Mouse (Mus musculus) forebrain, embryonic 13.5 days (tissue): ENCODE measurements at regions not wholly inside any gene's neighbourhood (a gene's known extent, or its start where the extent isn't known, plus 50 kb on each side); places are given as distances from the start of the nearest gene placed in this dataset.

ENCODE experiments used
- ATAC-seq: fragments of 200-750 bp; cut with Nextera tagmentation; 2 replicates; pipeline ENCODE4 v1.8.0; 2017
- H3K27ac ChIP-seq: fragments of 300-500 bp; sonication (generic); 2 replicates; pipeline ENCODE4 v1.5.1; 2015; ENCODE audit warnings: inconsistent platforms, mild to moderate bottlenecking, moderate library complexity
- H3K27me3 ChIP-seq: fragments of 300-500 bp; sonication (generic); 2 replicates; pipeline ENCODE4 v1.6.1; 2015; ENCODE audit warnings: mild to moderate bottlenecking, inconsistent platforms
- H3K36me3 ChIP-seq: fragments of 300-500 bp; sonication (generic); 2 replicates; pipeline ENCODE4 v1.6.1; 2015; ENCODE audit warnings: mild to moderate bottlenecking, inconsistent platforms; ENCODE audit not compliant: poor library complexity, severe bottlenecking
- H3K4me1 ChIP-seq: fragments of 300-500 bp; sonication (generic); 2 replicates; pipeline ENCODE4 v1.6.1; 2015; ENCODE audit warnings: inconsistent platforms
- H3K4me2 ChIP-seq: fragments of 300-500 bp; sonication (generic); 2 replicates; pipeline ENCODE4 v1.6.1; 2015; ENCODE audit warnings: inconsistent platforms, mild to moderate bottlenecking, moderate library complexity
- H3K4me3 ChIP-seq: fragments of 300-500 bp; sonication (generic); 2 replicates; pipeline ENCODE4 v1.5.1; 2015; ENCODE audit warnings: mild to moderate bottlenecking, inconsistent platforms
- H3K9ac ChIP-seq: fragments of 300-500 bp; sonication (generic); 2 replicates; pipeline ENCODE4 v1.6.1; 2015; ENCODE audit warnings: mild to moderate bottlenecking, inconsistent platforms
- H3K9me3 ChIP-seq: fragments of 300-500 bp; sonication (generic); replicated peaks from 2 replicates; pipeline ENCODE4 v1.6.1; 2016; ENCODE audit warnings: inconsistent platforms
- WGBS: fragments of 180-500 bp; shearing (Covaris S2); methylation state at CpG from one replicate; pipeline ENCODE4 v1.1.7; 2015; 5-methylcytosine and 5-hydroxymethylcytosine counted together

GRCm38 (mm10) chr7:145029622-145030021 is 89.9 kb upstream of the Ccnd1 start:
- Histone ChIP-seq H3K4me1 (peaks cover 8% of the 10 kb centered on the region; the same call in 1 of the 2 replicates), H3K9me3 (no peaks in the 10 kb centered on the region), H3K9ac (no peak overlapping the region), H3K36me3 (no peaks in the 10 kb centered on the region), H3K27ac (no peak overlapping the region), H3K4me2 (no peak overlapping the region), H3K4me3 (no peak overlapping the region), H3K27me3 (peaks cover 20% of the 10 kb centered on the region)
- ATAC-seq, result no peak
- 91% methylated on average over 4 of the region's 4 CpGs for WGBS

DNA sequence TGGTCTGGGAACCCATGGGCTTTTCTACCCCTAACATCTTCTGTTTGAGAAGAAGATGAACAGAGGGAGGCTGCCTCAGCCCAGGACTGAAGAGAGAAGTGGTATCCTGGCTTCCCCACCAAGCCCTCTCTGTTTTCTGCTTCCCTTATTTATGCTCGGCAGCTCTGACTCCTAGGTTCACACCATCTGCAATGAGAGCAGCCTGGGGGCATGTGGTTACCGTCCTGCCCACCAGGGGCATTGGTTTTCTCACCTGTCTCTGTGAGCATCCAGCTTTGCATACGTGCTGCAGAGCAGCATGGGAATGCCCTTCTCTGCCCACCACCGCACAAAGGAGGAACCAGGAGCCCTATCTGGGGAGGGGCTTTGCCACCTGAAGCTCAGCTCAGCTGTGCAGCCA is 89.4 kb upstream of the Ccnd1 start:
- no peak for ATAC-seq
- no peaks in the 10 kb centered on the region for H3K9me3 ChIP-seq
- no peak overlapping the region for H3K4me3 ChIP-seq
- H3K4me1 ChIP-seq, result peaks cover 8% of the 10 kb centered on the region; the same call in 1 of the 2 replicates
- peaks cover 20% of the 10 kb centered on the region for H3K27me3 ChIP-seq
- 49% methylated on average over 4 of the region's 4 CpGs for WGBS
- H3K27ac ChIP-seq, result no peak overlapping the region
- H3K4me2 ChIP-seq, result no peak overlapping the region
- H3K36me3 ChIP-seq, result no peaks in the 10 kb centered on the region
- H3K9ac ChIP-seq, result no peak overlapping the region

DNA sequence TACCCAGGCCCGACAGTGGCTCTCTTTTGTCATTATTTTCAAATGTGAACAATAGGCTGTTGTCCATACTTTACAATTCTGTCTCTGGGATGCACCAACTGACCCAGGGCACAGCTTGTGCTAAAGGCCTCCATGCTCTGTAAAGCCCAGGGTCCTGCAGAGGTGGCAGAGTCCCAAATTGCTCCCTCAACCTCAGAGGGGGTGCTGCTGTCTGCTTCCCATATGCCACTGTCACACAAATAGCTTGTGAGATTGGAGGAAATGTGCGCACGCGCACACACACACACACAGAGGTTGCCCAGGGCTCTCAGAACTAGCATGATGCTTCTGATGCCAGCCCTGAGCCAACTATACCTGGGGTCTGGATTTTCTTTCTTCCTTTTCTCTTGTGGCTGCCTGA is 87.3 kb upstream of the Ccnd1 start:
- no peak overlapping the region for H3K27ac ChIP-seq
- peaks cover 19% of the 10 kb centered on the region for H3K27me3 ChIP-seq
- 81% methylated on average over 4 of the region's 4 CpGs for WGBS
- H3K4me1 ChIP-seq, result peaks cover 8% of the 10 kb centered on the region; the same call in 1 of the 2 replicates
- H3K36me3 ChIP-seq, result no peaks in the 10 kb centered on the region
- no peaks in the 10 kb centered on the region for H3K9me3 ChIP-seq
- no peak overlapping the region for H3K9ac ChIP-seq
- no peak overlapping the region for H3K4me2 ChIP-seq
- no peak for ATAC-seq
- H3K4me3 ChIP-seq, result no peak overlapping the region

DNA sequence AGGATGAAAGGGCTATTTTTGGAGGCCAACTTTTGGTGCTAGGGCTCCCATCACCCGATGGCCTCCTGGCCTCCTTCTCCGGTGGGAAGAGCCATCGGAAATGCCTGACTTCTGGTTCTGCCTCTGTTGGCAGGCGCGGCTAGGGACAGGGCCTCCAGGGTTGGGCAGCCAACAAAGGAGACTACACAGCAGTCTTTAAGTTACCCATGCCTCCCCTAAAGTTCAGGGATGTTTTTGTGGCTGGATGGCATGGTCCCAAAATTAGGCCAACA is 86.2 kb upstream of the Ccnd1 start:
- no peaks in the 10 kb centered on the region for H3K36me3 ChIP-seq
- peaks cover 11% of the 10 kb centered on the region for H3K27me3 ChIP-seq
- no peak overlapping the region for H3K4me2 ChIP-seq
- peaks cover 4% of the 10 kb centered on the region; the same call in 1 of the 2 replicates for H3K4me1 ChIP-seq
- H3K4me3 ChIP-seq, result no peak overlapping the region
- no peak for ATAC-seq
- H3K27ac ChIP-seq, result no peak overlapping the region
- 94% methylated on average over 5 of the region's 5 CpGs for WGBS
- no peaks in the 10 kb centered on the region for H3K9me3 ChIP-seq
- H3K9ac ChIP-seq, result no peak overlapping the region

- Histone ChIP-seq H3K27me3 (peaks cover 11% of the 10 kb centered on the region), H3K9me3 (no peaks in the 10 kb centered on the region), H3K27ac (no peak overlapping the region), H3K4me3 (no peak overlapping the region), H3K4me1 (0 out of 2 replicates have a peak, but pooled peaks cover under 1% of the 10 kb centered on the region), H3K36me3 (no peaks in the 10 kb centered on the region), H3K4me2 (no peak overlapping the region), H3K9ac (no peak overlapping the region)
- WGBS, result 66% methylated on average over 6 of the region's 6 CpGs
- no peak for ATAC-seq
Measured at GRCm38 (mm10) chr7:145025186-145026013, 85.7 kb upstream of the Ccnd1 start.

DNA sequence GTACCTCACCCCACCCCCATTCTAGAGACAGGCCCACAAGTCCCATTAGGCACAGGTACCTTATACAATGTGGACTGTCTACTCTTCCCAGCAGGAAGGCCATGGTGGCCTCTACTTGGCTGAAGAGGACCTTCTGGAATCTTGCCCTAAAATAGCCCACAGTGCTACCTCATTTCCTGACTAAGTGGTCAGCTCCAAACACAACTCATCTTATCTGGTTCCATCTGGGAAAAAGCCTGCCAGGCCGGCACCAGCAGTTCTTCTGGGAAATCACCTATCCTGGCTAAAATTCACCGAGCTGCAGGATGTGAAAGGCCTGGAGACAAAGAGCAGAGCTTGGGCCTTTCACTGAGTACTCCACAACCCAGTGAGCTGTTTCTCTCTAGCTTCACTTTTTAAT is 84.9 kb upstream of the Ccnd1 start:
- 85% methylated on average over 2 of the region's 2 CpGs for WGBS
- no peak for ATAC-seq

DNA sequence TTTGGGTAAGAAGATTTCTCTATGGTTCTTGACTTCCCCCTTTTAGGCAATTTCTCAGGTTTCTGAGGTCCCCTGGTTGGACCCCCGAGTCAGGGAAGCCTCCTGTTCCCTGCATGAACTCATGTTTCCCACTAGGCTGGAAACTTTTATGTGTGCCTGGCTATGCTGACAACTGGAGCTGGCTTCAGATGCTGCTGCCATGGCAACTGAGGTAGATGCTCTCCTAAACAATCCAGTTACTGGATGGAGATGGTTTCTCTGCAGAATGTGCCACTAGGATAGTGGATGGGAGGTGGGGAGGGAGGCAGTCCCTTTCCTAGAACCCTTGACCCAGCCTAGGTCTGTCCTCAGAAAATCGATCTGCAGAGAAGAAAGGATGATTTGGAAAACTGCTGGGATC is 79.4 kb upstream of the Ccnd1 start:
- no peak overlapping the region for H3K9ac ChIP-seq
- H3K4me3 ChIP-seq, result no peak overlapping the region
- no peaks in the 10 kb centered on the region for H3K36me3 ChIP-seq
- no peaks in the 10 kb centered on the region for H3K9me3 ChIP-seq
- ATAC-seq, result no peak
- peaks cover 8% of the 10 kb centered on the region; the same call in 1 of the 2 replicates for H3K4me1 ChIP-seq
- 79% methylated on average over 2 of the region's 2 CpGs for WGBS
- no peak overlapping the region for H3K4me2 ChIP-seq
- H3K27me3 ChIP-seq, result no peaks in the 10 kb centered on the region
- H3K27ac ChIP-seq, result no peak overlapping the region

More for the DNA sequence above, 84.9 kb upstream of the Ccnd1 start:
- Histone ChIP-seq H3K4me2 (no peak overlapping the region), H3K9me3 (no peaks in the 10 kb centered on the region), H3K36me3 (no peaks in the 10 kb centered on the region), H3K4me3 (no peak overlapping the region), H3K9ac (no peak overlapping the region), H3K4me1 (no peaks in the 10 kb centered on the region), H3K27ac (no peak overlapping the region), H3K27me3 (peaks cover 4% of the 10 kb centered on the region)

GRCm38 (mm10) chr7:145018149-145018548 is 78.4 kb upstream of the Ccnd1 start:
- Histone ChIP-seq H3K27me3 (no peaks in the 10 kb centered on the region), H3K4me3 (no peak overlapping the region), H3K9me3 (no peaks in the 10 kb centered on the region), H3K27ac (no peak overlapping the region), H3K4me1 (peaks cover 8% of the 10 kb centered on the region; the same call in 1 of the 2 replicates), H3K4me2 (no peak overlapping the region), H3K9ac (no peak overlapping the region), H3K36me3 (no peaks in the 10 kb centered on the region)
- WGBS, result 90% methylated on average over 3 of the region's 3 CpGs
- no peak for ATAC-seq

DNA sequence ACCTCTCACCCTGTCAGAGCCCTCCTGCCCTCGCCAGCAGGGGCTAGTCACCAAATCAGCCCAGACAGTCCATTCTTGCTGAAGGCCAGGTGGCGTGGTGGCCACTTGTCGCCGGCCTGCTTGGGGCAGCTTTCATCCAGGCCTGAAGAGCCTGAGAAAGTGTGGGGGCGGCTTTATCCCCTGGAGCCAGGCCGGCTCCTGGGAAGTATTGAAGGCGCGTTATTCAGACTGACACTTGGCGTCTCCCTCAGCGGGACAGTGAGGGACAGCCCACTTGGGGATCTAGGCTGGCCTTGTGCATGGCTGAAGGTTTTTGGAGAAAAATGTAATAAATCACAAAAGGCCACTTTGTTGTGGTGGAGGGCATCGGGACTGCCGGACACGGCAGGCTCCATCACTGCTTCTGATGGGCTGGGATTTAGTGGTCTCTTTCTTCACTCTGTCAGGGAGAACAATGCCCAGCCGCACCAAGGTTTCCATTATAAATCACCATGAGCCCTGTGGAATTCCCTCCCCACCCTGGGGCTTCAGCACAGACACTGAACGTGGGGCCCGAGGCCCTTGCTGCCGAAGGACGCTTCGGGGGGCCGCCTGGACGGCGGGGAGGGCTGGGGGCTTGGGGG is 75.8 kb upstream of the Ccnd1 start:
- Histone ChIP-seq H3K36me3 (no peaks in the 10 kb centered on the region), H3K9ac (no peak overlapping the region; the same call in 1 of the 2 replicates), H3K4me2 (no peak overlapping the region), H3K27me3 (no peaks in the 10 kb centered on the region), H3K4me1 (peaks cover 8% of the 10 kb centered on the region; the same call in 1 of the 2 replicates), H3K9me3 (no peaks in the 10 kb centered on the region), H3K4me3 (no peak overlapping the region), H3K27ac (no peak overlapping the region)
- ATAC-seq, result no peak
- WGBS, result 30% methylated on average over 22 of the region's 22 CpGs

DNA sequence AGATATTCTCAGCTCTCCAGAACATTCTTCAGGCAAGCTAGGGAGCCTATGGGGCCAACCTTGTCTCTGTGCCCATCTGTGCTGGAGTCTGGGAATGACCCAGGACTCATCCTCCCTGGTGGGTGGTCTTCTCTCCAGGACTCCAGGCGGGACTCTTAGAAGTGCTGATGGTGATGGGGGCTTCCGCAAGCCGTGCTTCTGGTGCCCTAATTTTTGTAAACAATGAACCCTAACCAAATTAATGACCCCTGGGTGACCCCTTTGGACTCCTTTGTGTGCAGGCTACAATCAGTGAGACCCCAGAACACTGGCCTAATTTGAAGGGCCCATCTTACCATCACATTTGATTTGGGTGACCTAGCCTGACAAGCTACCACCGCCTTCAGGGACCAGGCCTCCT is 71.0 kb upstream of the Ccnd1 start:
- WGBS, result 70% methylated on average over 4 of the region's 4 CpGs
- H3K27ac ChIP-seq, result no peak overlapping the region
- H3K9me3 ChIP-seq, result no peaks in the 10 kb centered on the region
- no peak overlapping the region for H3K4me3 ChIP-seq
- H3K4me1 ChIP-seq, result peaks cover 5% of the 10 kb centered on the region; the same call in 1 of the 2 replicates
- H3K4me2 ChIP-seq, result no peak overlapping the region
- H3K9ac ChIP-seq, result no peak overlapping the region
- H3K36me3 ChIP-seq, result no peaks in the 10 kb centered on the region
- no peaks in the 10 kb centered on the region for H3K27me3 ChIP-seq
- ATAC-seq, result no peak

GRCm38 (mm10) chr7:145010004-145010403 is 70.3 kb upstream of the Ccnd1 start:
- no peak overlapping the region for H3K4me3 ChIP-seq
- no peak for ATAC-seq
- no peaks in the 10 kb centered on the region for H3K4me1 ChIP-seq

DNA sequence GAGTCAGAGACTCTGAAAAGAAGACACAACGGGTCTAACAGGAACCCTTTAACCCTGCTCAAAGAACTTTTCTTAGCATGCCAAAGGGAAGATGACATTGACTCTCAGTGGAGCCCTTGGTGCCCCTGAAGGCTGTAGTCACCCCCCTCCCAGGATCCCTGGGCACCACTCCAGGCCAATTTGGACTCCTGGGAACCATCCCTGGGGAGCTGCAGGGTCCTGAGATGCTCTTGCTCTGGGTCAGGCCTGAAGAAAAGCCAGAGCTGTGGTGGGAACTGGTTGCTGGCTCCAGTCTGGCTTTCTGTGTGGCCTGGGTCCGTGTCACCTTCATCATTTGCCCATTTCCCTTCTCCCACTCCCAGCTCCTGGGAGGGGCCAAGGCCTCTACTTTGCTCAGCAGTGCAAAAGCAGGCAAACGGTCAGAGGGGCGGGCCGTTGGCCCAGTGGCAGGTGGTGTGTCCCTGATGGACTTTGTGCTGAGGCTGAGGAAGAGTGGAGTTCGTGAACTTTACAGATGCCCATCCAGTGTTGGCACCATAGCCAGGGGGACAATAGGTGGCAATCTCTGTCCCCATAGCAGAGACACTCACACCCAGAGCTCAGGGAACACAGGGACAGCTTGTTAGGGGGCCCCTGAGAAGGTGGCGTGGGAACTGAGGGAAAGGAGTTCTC is 69.1 kb upstream of the Ccnd1 start:
- no peak for ATAC-seq
- no peaks in the 10 kb centered on the region for H3K36me3 ChIP-seq
- no peak overlapping the region for H3K4me3 ChIP-seq
- no peaks in the 10 kb centered on the region for H3K27me3 ChIP-seq
- H3K9me3 ChIP-seq, result no peaks in the 10 kb centered on the region
- no peak overlapping the region for H3K27ac ChIP-seq
- H3K4me1 ChIP-seq, result no peaks in the 10 kb centered on the region
- no peak overlapping the region for H3K9ac ChIP-seq
- no peak overlapping the region for H3K4me2 ChIP-seq
- 82% methylated on average over 7 of the region's 7 CpGs for WGBS

More at GRCm38 (mm10) chr7:145010004-145010403, 70.3 kb upstream of the Ccnd1 start:
- Histone ChIP-seq H3K27me3 (no peaks in the 10 kb centered on the region), H3K27ac (no peak overlapping the region), H3K36me3 (no peaks in the 10 kb centered on the region), H3K9ac (no peak overlapping the region), H3K9me3 (no peaks in the 10 kb centered on the region), H3K4me2 (no peak overlapping the region)
- WGBS, result 83% methylated on average over 3 of the region's 3 CpGs
